Mouse (Mus musculus): ENCODE data around the gene Rab23. TPM values are rescaled to one million over a fixed set of nuclear protein-coding genes. Genes with fewer than 3 reads are reported as not detected.

Rab23 gene
- polyA plus RNA-seq, 1 experiment from 2014 or later = 37.8 TPM

DNA sequence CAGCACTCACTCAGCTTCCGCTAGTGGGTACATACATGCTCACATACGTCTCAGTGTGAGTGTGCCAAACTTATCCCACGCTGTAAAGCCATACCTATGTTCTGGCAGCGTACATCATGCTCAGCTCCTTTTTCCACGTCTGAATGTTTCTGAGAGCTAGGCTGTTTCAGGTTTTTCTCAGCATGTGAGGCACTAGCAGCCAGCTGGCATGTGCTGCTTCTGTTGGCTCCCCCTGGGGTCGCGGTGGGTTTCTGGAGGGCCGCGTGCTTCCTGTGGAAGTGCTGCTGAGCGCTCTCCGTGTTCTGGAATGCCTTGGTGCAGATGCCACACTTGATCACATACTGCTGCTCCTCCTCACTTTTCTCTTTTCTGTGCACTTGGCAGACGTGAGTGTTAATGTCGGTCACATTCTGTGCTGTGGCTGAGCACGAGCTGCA, 56.5 kb downstream of the Rab23 start:
- no peaks in the 10 kb centered on the region for H3K9me3 ChIP-seq

DNA sequence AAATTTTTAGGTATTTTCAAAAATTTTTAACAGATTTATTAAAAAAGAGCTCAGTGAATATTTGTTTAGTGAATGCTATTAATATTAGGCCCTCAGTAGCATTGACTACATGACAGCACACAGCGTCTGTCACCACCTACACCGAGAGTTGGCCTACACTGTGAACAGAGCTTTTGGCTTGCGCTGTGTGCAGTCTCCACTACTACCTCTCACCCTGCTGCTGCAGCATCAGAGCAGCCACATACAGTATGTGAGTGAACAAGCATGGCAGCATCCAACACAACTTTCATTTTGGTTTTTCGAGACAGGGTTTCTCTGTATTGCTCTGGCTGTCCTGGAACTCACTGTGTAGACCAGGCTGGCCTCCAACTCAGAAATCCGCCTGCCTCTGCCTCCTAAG, 64.9 kb downstream of the Rab23 start:
- ATAC-seq (ENCODE audit: low FRiP score, low read depth) = no peak
- 95% methylated on average over 5 of the region's 5 CpGs for WGBS
- Histone ChIP-seq H3K4me3 (no peak overlapping the region), H3K9me3 (no peaks in the 10 kb centered on the region), H3K9ac (no peak overlapping the region), H3K4me2 (replicated peaks) (no peak overlapping the region), H3K27ac (no peak overlapping the region), H3K36me3 (peaks cover 26% of the 10 kb centered on the region), H3K4me1 (no peaks in the 10 kb centered on the region), H3K27me3 (no peaks in the 10 kb centered on the region)

More for the DNA sequence above, 56.5 kb downstream of the Rab23 start:
- 85% methylated on average over 14 of the region's 14 CpGs for WGBS
- H3K4me3 ChIP-seq = no peak overlapping the region
- no peak overlapping the region for H3K4me2 ChIP-seq (replicated peaks)
- no peak overlapping the region for H3K27ac ChIP-seq
- H3K36me3 ChIP-seq = peaks cover 59% of the 10 kb centered on the region
- ATAC-seq (ENCODE audit: low FRiP score, low read depth) = no peak
- no peak overlapping the region for H3K9ac ChIP-seq
- H3K4me1 ChIP-seq = no peaks in the 10 kb centered on the region
- no peaks in the 10 kb centered on the region for H3K27me3 ChIP-seq

DNA sequence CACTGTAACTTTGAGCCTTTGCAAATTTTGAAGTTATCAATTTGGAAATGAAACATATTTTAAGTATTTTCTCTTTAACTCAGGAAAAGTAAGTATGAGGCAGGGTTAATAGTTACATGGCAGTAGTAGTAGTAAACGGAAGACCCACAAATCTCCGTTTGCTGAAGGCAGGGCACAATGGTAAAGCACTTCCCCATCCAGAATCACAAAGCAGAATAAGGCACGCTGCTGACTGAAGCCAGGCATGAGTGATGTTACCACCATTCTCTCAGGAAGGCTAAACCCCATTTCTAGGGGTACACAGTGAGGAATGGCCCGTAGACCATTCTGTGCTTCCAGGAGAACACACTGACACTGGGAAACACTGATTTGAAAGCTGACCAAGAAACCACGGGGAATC, 68.4 kb downstream of the Rab23 start:
- H3K4me1 ChIP-seq = no peaks in the 10 kb centered on the region
- peaks cover 21% of the 10 kb centered on the region for H3K36me3 ChIP-seq
- WGBS = 83% methylated on average over 5 of the region's 5 CpGs
- H3K9me3 ChIP-seq = no peaks in the 10 kb centered on the region
- ATAC-seq (ENCODE audit: low FRiP score, low read depth) = no peak
- H3K4me3 ChIP-seq = no peak overlapping the region
- no peak overlapping the region for H3K9ac ChIP-seq
- no peak overlapping the region for H3K27ac ChIP-seq
- no peaks in the 10 kb centered on the region for H3K27me3 ChIP-seq
- H3K4me2 ChIP-seq (replicated peaks) = no peak overlapping the region

DNA sequence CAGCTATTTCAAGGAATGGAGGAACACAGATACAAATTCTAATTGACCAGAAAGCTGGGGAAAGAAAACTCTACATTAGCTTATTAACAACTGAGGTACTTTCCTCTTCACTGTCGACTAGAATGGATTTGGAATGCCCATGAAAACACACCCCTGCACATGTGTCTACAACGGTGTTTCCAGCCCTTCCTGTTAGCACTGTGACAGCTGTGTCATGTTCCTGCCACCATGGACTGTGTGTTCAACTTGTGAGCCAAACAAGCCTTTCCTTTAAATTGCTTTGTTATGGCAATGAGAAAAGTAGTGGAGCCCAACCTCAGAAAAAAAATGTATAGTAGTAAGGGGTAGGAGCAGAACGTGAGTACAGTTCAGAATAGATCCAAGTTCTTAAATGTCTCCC, 68.8 kb downstream of the Rab23 start:
- Histone ChIP-seq H3K9ac (no peak overlapping the region), H3K9me3 (no peaks in the 10 kb centered on the region), H3K36me3 (peaks cover 19% of the 10 kb centered on the region), H3K4me3 (no peak overlapping the region), H3K4me2 (replicated peaks) (no peak overlapping the region), H3K27ac (no peak overlapping the region), H3K4me1 (no peaks in the 10 kb centered on the region), H3K27me3 (no peaks in the 10 kb centered on the region)
- WGBS = 61% methylated on average over 3 of the region's 3 CpGs
- no peak for ATAC-seq (ENCODE audit: low FRiP score, low read depth)

Other genes with a start within 250 kb of the Rab23 start
- 37.3 and 40.2 TPM in 2 replicates for gene Prim2, start 50.1 kb upstream of the Rab23 start, polyA plus RNA-seq (2015; fragmentation: Nextera tagmentation; extraction: Ambion mirVana)
- gene Bag2, start 37.9 kb downstream of the Rab23 start, polyA plus RNA-seq (2015; fragmentation: Nextera tagmentation; extraction: Ambion mirVana) = 48.1 and 52.3 TPM in 2 replicates
- 28.2 and 31.9 TPM in 2 replicates for gene Zfp451, start 94.7 kb downstream of the Rab23 start, polyA plus RNA-seq (2015; fragmentation: Nextera tagmentation; extraction: Ambion mirVana)
- gene Bend6, start 187.9 kb downstream of the Rab23 start, polyA plus RNA-seq (2015; fragmentation: Nextera tagmentation; extraction: Ambion mirVana) = 1.6 and 1.7 TPM in 2 replicates
- gene Dst, start 188.3 kb downstream of the Rab23 start, polyA plus RNA-seq (2015; fragmentation: Nextera tagmentation; extraction: Ambion mirVana) = 22.3 and 23.5 TPM in 2 replicates

Measured in limb, embryonic 13.5 days (tissue).